Mouse (Mus musculus) megakaryocyte, adult 5-6 weeks (primary cell): ENCODE results near the gene Zfp128. TPM values are rescaled to one million over a fixed set of nuclear protein-coding genes. Genes with fewer than 3 reads are reported as not detected.
"Not testable (repeated sequence)": the region's sequence is repeated elsewhere in the genome, so short reads cannot be mapped to it uniquely, and the experiment has no call there.

Experiments
- ATAC-seq: 2 replicates; pipeline ENCODE4 v1.8.0; 2016; ENCODE audit warnings: mild to moderate bottlenecking, inconsistent platforms; ENCODE audit not compliant: poor library complexity, severe bottlenecking
- total RNA-seq, 2 experiments: library from RNA; stranded (forward) in 1 of 2; stranded (reverse) in 1 of 2; fragments of 153-499, 151-499 nt in 1 of 2; fragments of 221-1000, 200-1000 nt in 1 of 2; gene quantifications; 2 replicates each; pipeline versions ENCODE4 v1.2.3 to v1.2.4; 2015 to 2017

Gene Zfp128
- total RNA-seq (2015) = 3.5 and 4.8 TPM in 2 replicates
- total RNA-seq (2017) = 3.6 and 5.2 TPM in 2 replicates

DNA sequence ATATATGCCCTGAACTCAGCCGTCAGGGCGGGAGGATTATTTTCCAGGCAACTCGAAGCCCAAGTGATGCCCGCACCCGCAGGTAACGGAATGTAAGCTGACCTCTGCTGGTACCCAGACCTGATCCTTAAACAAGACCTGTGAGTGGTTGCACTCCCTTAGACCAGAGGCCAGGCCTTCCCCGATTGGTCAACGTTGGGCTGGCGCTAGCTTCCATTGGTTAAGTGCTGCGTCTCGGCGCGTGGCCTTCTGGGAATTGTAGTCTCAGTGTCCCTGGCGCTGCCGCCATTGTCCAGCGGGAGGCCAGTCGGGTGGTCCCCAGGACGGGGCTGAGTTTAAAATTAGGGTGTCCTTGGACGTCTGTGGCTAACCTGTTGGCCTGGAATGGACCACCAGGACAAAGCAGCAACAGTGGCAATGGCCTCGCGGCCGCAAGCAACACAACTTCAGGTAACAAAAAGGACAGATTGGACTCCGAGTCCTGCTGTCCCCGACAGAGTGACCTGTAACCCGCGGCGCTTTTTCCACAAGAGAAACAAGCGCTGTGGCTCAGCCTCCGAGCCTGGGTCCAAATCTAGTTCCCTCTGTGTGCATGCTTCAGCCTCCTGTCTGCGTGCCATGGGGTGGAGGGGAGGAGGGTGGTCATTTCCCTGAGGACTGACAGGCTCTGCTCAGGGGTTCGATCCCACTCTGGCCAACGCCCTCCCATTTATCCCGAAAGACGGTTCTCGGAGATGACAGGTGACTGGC, at the start of gene Zfp128:
Gene Zfp128 (plus strand): TSS at position 267 of the 750 bp plus-strand sequence.
- peak; percentile 100 for ATAC-seq

DNA sequence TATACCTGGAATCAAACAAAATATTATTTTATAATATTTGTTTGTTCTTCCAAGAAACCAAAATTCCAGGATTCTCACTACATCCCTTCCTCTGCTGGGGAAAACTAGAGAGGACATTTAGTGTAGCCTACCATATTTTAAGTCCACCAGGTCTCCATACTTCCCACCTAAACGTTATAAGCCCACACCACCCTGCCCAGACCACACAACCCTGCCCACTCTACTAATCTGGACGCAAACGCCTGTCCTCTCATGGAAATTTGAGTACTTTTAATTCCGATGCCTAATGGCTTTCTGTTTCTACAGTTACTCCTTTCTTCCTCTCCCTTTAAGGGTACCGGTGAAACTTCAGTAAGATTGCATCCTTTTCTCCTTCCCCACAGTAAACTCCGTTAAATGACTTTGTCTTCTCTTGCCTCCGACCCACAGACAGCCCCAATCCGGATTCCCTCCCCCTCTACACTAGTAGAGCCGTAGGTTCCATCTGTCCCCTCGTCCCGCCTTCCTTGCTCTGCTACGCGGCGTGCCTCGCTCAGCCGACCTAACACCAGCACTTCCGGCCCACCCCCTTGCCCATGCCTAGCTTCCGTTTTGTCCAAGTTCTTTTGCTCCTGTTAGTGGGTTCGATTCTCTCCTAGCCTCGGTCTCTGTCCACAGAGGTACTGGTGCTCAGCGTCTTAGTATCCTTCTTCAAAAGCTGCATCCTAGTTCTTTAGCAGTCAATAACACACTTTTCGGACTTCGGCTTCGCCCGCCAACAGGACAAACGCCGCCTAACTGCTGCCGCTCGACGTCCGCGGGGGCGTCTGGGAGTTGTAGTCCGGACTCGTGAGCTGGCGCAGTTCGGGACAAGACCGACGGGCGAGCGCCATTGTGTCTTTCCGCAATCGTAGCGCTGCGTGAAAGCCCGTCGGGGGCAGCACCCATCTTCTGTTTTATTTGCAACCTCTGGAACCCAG, 46.5 kb upstream of the Zfp128 start, which contains the start of gene Zfp110:
Gene Zfp110 (plus strand): TSS at position 600 of the 959 bp plus-strand sequence.
- ATAC-seq = peak; percentile 97

DNA sequence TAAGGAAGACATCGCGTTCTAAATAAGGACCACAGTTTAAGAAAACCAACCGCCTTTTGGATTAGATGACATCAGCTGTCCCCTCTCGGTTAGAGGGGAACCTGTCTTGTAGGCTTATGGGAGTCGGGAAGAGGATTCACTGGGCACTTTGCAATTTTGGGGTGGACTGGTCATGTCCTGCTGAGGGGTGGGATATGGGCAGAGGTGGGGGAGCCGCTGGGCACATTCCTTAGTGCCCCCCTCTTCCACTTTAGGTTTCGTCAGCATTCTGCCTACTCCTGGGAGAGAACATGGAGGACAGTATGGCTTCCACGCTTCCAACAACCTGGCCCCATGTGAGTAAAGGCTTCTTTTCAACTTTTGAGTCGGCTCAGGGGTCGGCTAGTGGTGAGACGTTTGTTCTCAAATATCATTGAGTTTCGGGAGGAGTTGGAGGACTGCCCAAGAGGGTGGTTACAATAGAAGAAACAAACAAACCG, 45.7 kb upstream of the Zfp128 start:
- ATAC-seq = peak; percentile 23

DNA sequence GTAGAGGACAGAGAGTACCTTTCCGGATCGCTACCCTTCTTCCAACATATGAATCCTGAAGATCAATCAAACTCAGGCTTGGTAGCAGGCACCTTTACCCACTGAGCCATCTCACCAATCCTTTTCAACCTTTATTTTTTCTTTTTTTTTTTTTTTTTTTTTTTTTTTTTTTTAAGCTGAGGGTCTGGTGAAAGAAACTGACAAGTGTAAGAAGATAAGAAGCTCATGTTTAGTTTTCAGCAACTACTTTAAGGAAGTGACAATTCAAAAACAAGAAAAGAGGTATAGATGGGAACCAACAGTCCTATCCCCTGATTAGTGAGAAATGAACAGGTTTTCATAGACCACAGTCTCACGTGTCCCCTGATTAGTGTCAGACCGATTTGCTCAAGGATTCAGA, 45.2 kb upstream of the Zfp128 start:
- no peak for ATAC-seq

DNA sequence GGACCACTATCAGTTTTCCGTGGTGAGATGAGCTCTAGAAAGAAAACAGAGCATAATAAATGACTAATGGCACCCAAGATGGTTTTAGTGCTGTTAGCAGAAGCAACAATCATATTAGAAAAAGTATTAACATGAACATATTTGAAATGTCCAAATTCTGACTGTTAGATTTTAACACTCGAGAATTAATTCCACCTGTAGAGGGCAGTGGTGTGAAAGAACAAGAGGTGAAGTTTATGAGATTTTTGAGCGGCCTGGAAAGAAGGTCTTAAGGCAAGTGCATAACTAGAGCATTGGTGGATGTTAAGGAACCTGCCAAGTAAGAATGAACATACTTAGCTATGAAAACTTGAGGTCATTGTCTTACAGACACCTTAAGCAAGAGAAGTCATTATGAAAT, 6.7 kb upstream of the Zfp128 start:
- peak; percentile 47; the same call in 1 of the 2 replicates for ATAC-seq

DNA sequence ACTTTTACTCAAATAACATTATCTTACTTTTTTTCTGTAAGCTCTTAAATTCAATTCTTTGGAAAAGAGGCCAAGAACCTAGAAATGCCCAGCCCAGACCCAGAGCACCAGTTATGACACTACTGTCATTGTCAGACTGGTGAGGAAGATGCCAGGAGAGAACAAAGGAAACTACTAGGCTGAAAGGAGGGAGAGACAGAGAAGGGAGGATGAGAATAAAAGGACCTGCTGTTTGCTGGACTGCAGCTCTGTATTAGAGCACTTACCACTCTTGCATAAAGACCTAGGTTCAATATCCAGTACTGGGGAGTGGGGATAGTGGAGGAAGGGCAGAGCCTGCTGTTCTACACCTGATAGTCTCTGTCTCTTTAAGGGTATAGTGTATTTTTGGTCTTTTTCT, 941 bp upstream of the Zfp128 start:
- ATAC-seq = no peak

DNA sequence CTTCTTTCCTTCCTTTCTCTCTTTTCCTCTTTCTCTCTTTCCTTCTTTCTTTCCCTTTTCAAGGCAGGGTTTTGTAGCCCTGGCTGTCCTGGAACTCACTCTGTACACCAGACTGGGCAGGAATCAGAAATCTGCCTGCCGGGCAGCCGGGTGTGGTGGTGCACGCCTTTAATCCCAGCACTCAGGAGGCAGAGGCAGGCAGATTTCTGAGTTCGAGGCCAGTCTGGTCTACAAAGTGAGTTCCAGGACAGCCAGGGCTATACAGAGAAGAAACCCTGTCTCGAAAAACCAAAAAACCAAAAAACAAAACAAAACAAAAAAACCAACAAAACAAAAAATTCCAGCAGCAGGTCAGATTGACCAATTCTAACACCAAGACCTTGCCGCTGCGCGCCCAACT, 480 bp upstream of the Zfp128 start:
- ATAC-seq = not testable (repeated sequence)

DNA sequence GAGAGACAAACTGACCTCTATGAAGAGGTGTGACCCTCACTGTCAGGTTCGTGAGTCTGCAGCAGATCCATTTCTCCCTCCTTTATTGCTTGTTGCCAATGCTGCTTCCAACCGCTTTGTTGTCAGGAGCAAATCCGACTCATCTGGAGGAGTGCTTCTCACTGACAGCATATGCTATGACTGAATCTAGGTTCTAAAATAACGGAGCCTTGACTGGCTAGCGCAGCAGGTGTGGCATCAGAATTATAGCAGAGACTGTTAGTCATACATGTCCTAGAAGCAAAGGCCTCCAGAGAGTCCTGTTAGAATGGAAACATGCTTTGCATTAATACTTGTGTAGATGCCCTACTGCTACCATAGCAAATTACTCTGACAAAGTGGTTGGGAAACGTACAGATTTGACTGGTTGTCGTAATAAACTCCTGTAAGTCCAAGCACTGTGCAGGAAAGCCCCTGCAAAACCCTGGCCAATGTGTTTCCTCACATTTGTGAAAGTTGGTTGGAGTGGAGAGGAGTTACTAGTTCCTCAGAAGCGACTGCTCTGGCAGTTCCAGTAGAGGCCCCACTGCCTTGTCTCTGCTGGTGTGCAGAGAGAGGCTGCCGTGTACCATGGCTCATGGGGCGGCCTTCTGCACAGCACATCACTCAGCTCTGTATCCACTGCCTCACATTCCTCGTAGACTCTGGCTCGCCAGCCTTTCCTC, 5.7 kb downstream of the Zfp128 start:
- ATAC-seq = peak; percentile 45; the same call in 1 of the 2 replicates

DNA sequence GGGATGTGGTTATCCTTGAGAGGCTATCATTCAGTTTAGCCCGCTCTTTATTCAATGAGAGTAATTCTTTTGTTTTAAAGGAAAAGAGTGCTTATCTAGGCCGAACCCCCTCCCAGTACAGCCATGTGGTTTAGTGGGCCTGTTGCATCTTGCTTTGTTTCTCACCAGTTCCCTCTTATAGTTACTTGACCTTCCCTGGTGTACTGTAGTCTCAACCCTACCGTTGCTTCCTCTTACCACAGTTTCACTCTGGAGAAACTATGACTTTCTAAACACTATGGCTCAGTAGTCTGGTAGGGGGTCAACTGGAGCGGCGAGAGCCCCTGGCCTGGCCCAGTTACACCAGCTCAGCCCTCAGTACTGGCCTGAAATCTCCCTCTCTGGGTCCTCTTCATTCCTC, 6.6 kb downstream of the Zfp128 start:
- peak; percentile 88 for ATAC-seq

DNA sequence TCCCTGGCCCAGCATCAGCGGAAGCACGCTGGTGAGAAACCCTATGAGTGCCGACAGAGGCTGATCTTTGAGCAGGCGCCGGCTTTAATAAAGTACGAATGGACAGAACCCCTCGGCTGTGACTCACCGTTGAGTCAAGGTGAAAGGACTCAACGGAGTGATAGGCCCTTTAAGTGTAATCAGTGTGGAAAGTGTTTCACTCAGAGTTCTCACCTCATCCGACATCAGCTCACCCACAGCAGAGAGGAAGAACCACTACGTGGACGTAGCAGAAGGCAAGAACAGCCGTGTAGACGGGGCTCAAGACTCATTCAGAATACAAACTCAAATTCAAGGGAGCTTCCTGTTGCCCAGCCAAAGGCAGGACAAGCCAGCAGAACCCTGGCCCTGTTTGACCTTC, 10.0 kb downstream of the Zfp128 start:
- 0 out of 2 replicates have a peak, but pooled peaks have one; percentile 2 for ATAC-seq

DNA sequence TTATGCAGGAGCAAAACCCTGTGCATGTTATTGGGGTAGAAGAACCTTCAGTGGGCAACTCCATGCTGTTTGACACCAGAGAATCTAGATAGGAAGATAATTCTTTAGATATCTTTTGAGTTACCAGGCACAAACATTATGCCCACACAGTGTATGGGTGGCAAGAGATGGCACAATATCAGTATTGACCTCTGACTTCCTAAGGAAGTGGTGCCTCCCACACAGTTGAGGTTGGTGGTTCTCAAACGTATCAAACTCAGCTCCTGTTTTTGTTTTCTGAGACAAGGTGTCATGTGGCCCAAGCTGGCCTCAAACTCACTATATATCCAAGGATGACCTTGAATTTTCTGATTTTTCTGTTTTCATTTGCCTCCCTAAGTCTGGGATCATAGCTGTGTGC, 10.4 kb downstream of the Zfp128 start:
- ATAC-seq = peak; percentile 53

DNA sequence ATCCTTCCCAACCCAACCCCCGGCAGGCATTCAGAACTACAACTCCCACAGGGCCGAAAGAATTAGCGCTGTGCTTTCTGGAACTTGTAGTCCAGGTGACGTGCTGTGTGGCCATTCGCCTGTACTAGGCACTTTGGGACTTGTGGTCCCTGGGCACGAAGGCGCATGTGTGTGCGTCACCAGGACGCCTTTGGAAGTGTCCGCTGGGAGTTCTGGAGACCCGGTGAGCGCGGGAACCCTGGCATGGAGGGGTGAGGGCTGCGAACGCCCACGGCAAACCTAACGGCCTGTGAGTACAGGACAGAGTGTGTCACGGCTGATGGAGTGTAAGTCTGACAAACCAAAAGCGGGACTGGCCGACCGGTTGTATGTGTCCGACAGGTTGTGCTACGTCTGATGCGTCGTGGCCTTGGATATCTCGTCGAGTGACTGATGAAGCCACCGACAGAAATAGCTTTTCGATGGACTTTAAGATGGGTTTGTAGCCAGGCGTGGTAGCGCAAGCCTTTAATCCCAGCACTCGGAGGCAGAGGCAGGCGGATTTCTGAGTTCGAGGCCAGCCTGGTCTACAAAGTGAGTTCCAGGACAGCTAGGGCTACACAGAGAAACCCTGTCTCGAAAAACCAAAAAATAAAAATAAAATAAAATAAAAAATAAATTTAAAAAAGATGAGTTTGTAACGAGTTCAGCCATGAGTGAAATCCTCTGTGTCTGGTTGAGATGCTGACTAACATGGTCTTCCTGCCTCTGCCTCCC, 16.9 kb downstream of the Zfp128 start, which contains the start of gene Zscan22:
Gene Zscan22 (plus strand): TSS at position 161 of the 756 bp plus-strand sequence.
- ATAC-seq = peak; percentile 100

DNA sequence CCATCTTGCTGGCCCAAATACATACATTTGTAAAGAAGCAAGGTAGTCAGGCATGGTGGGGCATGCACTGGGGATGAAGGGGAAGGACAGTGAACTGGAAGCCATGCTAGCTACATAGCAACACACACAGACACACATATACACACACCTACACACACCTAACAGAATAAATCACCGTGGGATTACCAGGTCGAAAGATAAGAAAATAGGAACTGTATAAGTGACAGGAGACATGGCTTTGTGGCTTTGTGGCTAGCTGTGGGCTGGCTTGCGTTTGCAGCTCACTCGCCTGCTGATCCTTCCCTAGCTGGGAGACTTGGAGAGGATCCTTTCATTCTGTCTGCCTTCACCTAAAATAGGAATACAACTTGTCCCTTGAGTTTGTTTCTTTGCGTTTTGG, 20.5 kb downstream of the Zfp128 start:
- ATAC-seq = no peak

DNA sequence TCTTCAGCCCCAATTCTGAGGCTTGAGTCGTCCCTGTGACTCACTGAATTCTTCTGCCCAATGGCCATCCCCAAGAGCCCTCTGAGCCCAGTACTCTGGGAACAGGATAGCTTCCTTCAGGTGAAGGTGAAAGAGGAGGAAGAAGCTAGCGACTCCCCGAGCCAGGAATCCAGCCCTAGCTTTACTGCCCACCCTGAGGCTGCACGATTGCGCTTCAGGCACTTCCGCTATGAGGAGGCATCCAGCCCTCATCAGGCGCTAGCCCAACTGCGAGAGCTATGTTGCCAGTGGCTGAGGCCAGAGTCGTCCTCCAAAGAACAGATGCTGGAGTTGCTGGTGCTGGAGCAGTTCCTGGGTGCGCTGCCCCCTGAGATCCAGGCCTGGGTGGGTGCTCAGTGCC, 22.6 kb downstream of the Zfp128 start:
- peak; percentile 93 for ATAC-seq

DNA sequence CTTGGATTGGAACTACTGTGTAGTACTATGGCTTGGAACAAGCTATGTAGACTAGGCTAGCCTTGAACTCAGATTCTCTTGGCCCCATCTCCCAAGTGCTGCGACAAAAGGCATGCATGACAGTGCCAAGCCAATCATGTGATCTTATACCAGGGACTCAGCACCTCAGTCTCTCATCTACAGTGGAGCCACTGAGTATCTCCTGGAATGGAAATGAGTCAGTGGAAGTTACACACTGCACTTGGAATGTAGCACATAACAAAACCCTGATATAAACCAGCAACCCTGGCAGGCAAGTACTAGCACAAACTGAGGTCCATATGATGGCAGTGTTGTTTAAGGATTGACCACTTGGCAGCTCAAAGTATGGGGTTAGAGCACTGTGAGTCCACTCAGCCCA, 24.2 kb downstream of the Zfp128 start:
- no peak for ATAC-seq

DNA sequence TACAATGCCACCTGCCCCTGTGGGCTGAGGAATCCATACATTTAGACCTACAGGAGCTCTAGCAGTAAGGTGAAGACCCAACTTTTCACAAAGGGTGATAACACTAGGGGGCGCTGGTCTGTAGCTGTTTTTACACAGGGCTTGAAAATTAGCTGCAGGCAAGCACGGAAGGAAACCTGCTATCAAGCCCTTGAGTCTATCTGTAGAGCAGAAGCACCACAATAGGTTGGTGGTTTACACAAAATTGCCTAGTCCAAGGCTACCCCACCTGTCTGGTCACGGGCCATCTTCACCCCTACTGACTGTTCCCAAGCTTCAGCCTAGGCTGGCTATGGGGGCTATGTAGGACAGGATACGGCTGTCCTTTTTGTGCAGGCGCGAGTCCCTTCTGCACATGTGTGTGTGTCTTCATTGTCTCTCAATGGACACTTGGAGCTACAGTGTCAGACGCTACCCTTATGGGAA, 28.6 kb downstream of the Zfp128 start:
- ATAC-seq = peak; percentile 83

DNA sequence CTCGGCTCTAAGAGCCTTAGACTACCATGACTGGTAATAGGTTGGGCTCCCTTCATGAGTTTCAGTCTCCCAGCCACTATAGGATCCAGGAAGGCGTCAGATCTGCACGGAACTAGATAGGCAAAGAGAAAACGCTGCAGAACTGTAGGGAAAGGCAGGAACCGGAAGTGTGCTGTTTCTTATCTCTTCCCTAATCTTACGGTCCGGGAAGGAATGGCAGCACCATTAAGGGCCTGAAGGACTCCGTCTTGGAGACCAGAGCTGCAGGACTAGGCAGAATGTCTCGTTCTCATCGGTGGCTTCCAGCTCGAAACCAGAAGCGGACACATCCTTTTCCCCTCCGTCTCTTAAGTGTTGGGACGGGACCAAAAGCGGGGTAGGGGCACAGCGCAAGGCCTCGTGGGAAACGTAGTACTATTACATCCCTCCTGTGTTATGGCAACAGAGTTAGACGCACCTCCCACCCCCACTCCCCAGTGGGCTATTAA, 29.2 kb downstream of the Zfp128 start:
- ATAC-seq = peak; percentile 71

DNA sequence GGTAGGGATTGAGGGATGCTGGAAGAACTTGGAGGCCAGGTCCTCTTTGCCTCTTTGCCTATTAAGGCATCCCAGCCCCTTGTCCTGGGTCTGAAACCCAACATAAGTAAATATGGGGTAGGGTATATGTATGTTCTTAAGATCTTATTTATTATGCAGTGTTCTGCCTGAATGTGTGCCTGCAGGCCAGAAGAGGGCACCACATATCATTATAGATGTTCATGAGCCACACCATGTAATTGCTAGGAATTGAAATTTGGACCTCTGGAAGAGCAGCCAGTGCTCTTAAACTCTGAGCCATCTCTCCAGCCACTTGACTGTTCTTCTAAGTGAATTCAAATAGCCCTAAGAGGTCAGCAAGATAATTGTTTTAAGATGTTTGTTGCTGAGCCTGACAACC, 32.6 kb downstream of the Zfp128 start:
- no peak for ATAC-seq

DNA sequence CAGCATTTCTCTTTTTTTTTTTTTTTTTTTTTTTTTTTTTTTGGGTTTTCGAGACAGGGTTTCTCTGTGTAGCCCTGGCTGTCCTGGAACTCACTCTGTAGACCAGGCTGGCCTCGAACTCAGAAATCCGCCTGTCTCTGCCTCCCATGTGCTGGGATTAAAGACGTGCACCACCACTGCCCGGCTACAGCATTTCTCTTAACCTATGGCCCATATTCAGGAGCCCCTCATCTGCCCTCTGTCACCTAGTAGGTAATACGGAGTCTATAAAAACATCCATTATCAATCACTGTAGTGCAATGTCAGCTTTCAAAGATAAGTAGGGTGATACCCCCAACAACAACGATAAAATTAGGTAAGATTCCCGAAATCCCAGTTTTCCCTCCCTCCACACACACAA, 39.5 kb downstream of the Zfp128 start:
- ATAC-seq = not testable (repeated sequence)

DNA sequence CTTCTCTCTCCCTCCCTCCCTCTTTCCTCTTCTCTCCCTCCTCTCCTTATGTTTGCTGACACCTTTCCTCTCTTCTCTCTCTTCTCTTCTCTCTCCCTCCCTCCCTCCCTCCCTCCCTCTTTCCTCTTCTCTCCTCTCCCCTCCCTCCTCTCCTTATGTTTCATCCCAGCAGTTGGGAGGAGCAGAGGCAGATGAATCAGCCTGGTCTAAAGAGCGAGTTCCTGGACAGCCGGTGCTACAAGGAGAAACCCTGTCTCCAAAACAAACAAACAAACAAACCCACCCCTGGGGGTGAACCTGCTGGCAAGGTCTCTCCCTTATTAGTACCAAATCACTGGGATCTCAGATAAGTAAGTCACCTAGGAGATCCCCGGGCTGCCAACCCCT, 40.3 kb downstream of the Zfp128 start:
- no peak for ATAC-seq
